Mouse (Mus musculus): ENCODE measurements around the gene Knop1. TPM values are rescaled to one million over a fixed set of nuclear protein-coding genes. Genes with fewer than 3 reads are reported as not detected.
A peak's percentile ranks its signal among the peaks of the same experiment; 100 is the strongest.

The Knop1 gene
- total and polyA plus RNA-seq, 3 experiments, result 5.3 to 14.0 (median 13.7) TPM

- TF ChIP-seq POLR2A (IDR thresholded peaks at IDR 0.05; ENCODE audit: insufficient read depth, low read depth, low read length), result no peak
- TF ChIP-seq CTCF (IDR thresholded peaks at IDR 0.05), result peak; percentile 15; the same call in 1 of the 2 replicates
- intact Hi-C loops (cut with DNase I), result no loop called here
- Histone ChIP-seq H3K27me3 (ENCODE audit: control insufficient read depth, insufficient read depth, low read length) (no peaks in the 10 kb centered on the region), H3K9ac (ENCODE audit: low read depth, low read length) (no peak overlapping the region), H3K27ac (no peak overlapping the region), H3K36me3 (ENCODE audit: control insufficient read depth, insufficient read depth, low read length) (no peaks in the 10 kb centered on the region), H3K79me2 (replicated peaks; ENCODE audit: control insufficient read depth, insufficient read depth, low read length) (no peaks in the 10 kb centered on the region), H3K4me1 (ENCODE audit: control insufficient read depth, insufficient read depth, low read length) (no peaks in the 10 kb centered on the region), H3K4me3 (no peak overlapping the region)
- DNase-seq, result no peak
- WGBS, result 91% methylated on average over 3 of the region's 3 CpGs
Observed at GRCm38 (mm10) chr7:118879466-118880029, 23.5 kb upstream of the Knop1 start.

- no peak for DNase-seq
- Histone ChIP-seq H3K27me3 (ENCODE audit: control insufficient read depth, insufficient read depth, low read length) (no peaks in the 10 kb centered on the region), H3K4me3 (no peak overlapping the region), H3K9ac (ENCODE audit: low read depth, low read length) (no peak overlapping the region), H3K36me3 (ENCODE audit: control insufficient read depth, insufficient read depth, low read length) (no peaks in the 10 kb centered on the region), H3K27ac (no peak overlapping the region), H3K4me1 (ENCODE audit: control insufficient read depth, insufficient read depth, low read length) (no peaks in the 10 kb centered on the region), H3K79me2 (replicated peaks; ENCODE audit: control insufficient read depth, insufficient read depth, low read length) (no peaks in the 10 kb centered on the region)
- intact Hi-C loops (cut with DNase I), result no loop called here
- 65% methylated on average over 2 of the region's 2 CpGs for WGBS
- TF ChIP-seq POLR2A (IDR thresholded peaks at IDR 0.05; ENCODE audit: insufficient read depth, low read depth, low read length) (no peak), CTCF (IDR thresholded peaks at IDR 0.05) (no peak), EP300 (IDR thresholded peaks at IDR 0.05; ENCODE audit: insufficient read depth, low read depth, low read length) (no peak)
Observed at GRCm38 (mm10) chr7:118865362-118865761, 9.3 kb upstream of the Knop1 start.

GRCm38 (mm10) chr7:118858640-118859039, 2.6 kb upstream of the Knop1 start:
- TF ChIP-seq CTCF (IDR thresholded peaks at IDR 0.05) (no peak), EP300 (IDR thresholded peaks at IDR 0.05; ENCODE audit: insufficient read depth, low read depth, low read length) (no peak), POLR2A (IDR thresholded peaks at IDR 0.05; ENCODE audit: insufficient read depth, low read depth, low read length) (no peak)
- Histone ChIP-seq H3K4me3 (no peak overlapping the region), H3K27ac (no peak overlapping the region), H3K79me2 (replicated peaks; ENCODE audit: control insufficient read depth, insufficient read depth, low read length) (no peaks in the 10 kb centered on the region), H3K4me1 (ENCODE audit: control insufficient read depth, insufficient read depth, low read length) (peaks cover 3% of the 10 kb centered on the region), H3K36me3 (ENCODE audit: control insufficient read depth, insufficient read depth, low read length) (peaks cover 2% of the 10 kb centered on the region; the same call in 1 of the 2 replicates), H3K27me3 (ENCODE audit: control insufficient read depth, insufficient read depth, low read length) (no peaks in the 10 kb centered on the region), H3K9ac (ENCODE audit: low read depth, low read length) (no peak overlapping the region)
- WGBS, result 86% methylated on average over 1 of the region's 1 CpGs
- no peak for DNase-seq
- intact Hi-C loops (cut with DNase I), result no loop called here

DNA sequence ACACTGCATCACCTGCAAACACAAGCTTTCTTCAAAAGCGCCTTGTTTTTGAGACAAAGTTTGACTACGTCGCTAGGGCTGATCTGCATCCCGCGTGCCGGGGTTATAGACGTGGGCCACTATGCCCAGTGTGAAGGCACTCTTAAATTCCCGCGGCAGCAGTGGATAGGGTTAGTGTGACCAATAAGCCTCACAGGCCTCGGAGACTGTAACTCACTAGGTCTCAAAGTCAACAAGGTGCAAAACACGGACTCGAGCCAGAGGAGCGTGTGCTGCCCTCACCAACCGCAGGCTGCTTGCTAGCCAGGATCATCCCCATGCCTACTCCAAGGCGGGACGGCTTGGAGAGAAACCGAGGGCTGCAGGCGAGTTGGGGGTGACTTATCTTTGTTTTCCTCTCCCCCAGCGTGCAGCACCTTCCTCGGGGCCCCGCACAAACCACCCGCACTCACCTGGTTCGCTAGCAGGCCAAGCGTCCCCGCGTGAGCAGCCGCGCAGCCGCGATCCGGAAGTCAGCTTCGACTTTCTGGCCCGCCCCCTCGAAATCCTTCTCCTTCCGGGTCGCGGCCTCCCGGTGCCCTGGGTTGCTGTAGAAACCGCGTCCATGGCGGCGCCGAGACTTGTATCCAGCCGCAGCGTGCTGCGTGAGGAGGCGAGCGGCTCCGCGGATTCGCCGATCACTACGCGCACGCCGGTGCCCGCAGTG, 730 bp downstream of the Knop1 start, which contains the start of gene Iqck:
Gene Iqck, plus strand, starts transcription at position 582 of the 706 bp plus-strand sequence.
- Histone ChIP-seq H3K36me3 (ENCODE audit: control insufficient read depth, insufficient read depth, low read length) (peaks cover 9% of the 10 kb centered on the region), H3K27ac (peak within 1 kb of the TSS; percentile 80), H3K4me1 (ENCODE audit: control insufficient read depth, insufficient read depth, low read length) (peaks cover 11% of the 10 kb centered on the region), H3K79me2 (replicated peaks; ENCODE audit: control insufficient read depth, insufficient read depth, low read length) (no peaks in the 10 kb centered on the region), H3K9ac (ENCODE audit: low read depth, low read length) (peak within 1 kb of the TSS; percentile 77), H3K4me3 (peak within 1 kb of the TSS; percentile 89), H3K27me3 (ENCODE audit: control insufficient read depth, insufficient read depth, low read length) (no peaks in the 10 kb centered on the region)
- DNase-seq, result peak; percentile 93
- WGBS, result 1% methylated on average over 57 of the region's 57 CpGs
- intact Hi-C loops (cut with DNase I), result loop anchor here (2.0 kb wide), 2 partner anchors 89 to 141 kb away; no protein-coding TSS in a partner anchor
- TF ChIP-seq CTCF (IDR thresholded peaks at IDR 0.05) (no peak), POLR2A (IDR thresholded peaks at IDR 0.05; ENCODE audit: insufficient read depth, low read depth, low read length) (peak; percentile 80), EP300 (IDR thresholded peaks at IDR 0.05; ENCODE audit: insufficient read depth, low read depth, low read length) (0 out of 2 replicates have a peak, but pooled peaks have one; percentile 32)

DNA sequence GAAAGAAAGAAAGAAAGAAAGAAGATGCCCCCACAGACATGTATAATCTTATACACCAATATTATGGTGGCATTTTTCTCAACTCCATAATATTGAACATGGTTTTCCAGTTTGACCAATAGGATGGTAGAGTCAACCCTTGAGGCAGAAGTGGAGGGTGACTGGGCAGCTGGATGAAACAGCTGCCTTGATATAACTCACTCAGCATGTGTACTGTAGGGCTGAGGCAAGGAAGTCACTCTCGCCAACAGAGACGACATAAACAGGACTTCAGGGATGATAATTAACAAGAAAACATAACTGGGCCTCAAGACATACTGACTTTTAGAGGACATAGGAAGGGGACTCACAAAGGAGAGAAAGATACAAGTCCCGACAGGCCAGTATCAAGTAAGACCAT, 1.4 kb downstream of the Knop1 start:
- Histone ChIP-seq H3K4me3 (peak overlapping the region; percentile 89), H3K4me1 (ENCODE audit: control insufficient read depth, insufficient read depth, low read length) (peaks cover 13% of the 10 kb centered on the region), H3K27me3 (ENCODE audit: control insufficient read depth, insufficient read depth, low read length) (no peaks in the 10 kb centered on the region), H3K27ac (peak overlapping the region; percentile 80), H3K9ac (ENCODE audit: low read depth, low read length) (peak overlapping the region; percentile 77; the same call in 1 of the 2 replicates), H3K79me2 (replicated peaks; ENCODE audit: control insufficient read depth, insufficient read depth, low read length) (no peaks in the 10 kb centered on the region), H3K36me3 (ENCODE audit: control insufficient read depth, insufficient read depth, low read length) (peaks cover 9% of the 10 kb centered on the region)
- 16% methylated on average over 3 of the region's 3 CpGs for WGBS
- no peak for DNase-seq
- intact Hi-C loops (cut with DNase I), result loop anchor here (2.0 kb wide), 2 partner anchors 88 to 142 kb away; no protein-coding TSS in a partner anchor
- TF ChIP-seq EP300 (IDR thresholded peaks at IDR 0.05; ENCODE audit: insufficient read depth, low read depth, low read length), result no peak
- no peak for TF ChIP-seq CTCF (IDR thresholded peaks at IDR 0.05)
- no peak for TF ChIP-seq POLR2A (IDR thresholded peaks at IDR 0.05; ENCODE audit: insufficient read depth, low read depth, low read length)

DNA sequence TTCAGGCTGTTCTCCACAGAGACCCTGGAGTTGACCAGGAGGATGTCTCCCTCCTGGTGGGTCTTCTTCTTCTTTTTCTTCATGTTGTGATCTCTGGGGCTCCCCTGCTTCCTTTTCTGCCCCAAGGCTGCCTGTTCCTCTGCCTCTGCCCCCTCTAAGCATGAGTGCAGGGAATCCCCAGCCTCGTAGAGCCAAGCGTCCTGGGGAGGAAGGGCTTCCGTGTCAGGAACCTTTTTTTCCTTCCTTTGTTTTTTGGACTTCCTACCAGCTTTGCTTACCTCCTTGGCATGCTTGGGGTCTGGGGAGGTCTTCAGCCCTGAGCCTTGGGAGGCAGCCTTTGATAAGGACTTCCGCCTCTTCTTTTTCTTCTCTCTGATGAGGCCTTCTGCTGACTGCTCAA, 3.4 kb downstream of the Knop1 start:
- peak overlapping the region; percentile 24; the same call in 1 of the 2 replicates for H3K27ac ChIP-seq
- TF ChIP-seq EP300 (IDR thresholded peaks at IDR 0.05; ENCODE audit: insufficient read depth, low read depth, low read length) (no peak), CTCF (IDR thresholded peaks at IDR 0.05) (no peak), POLR2A (IDR thresholded peaks at IDR 0.05; ENCODE audit: insufficient read depth, low read depth, low read length) (no peak)
- 47% methylated on average over 4 of the region's 4 CpGs for WGBS
- DNase-seq, result no peak
- intact Hi-C loops (cut with DNase I), result no loop called here
- H3K27me3 ChIP-seq (ENCODE audit: control insufficient read depth, insufficient read depth, low read length), result no peaks in the 10 kb centered on the region
- peaks cover 13% of the 10 kb centered on the region for H3K4me1 ChIP-seq (ENCODE audit: control insufficient read depth, insufficient read depth, low read length)
- no peak overlapping the region for H3K4me3 ChIP-seq
- H3K79me2 ChIP-seq (replicated peaks; ENCODE audit: control insufficient read depth, insufficient read depth, low read length), result no peaks in the 10 kb centered on the region
- H3K9ac ChIP-seq (ENCODE audit: low read depth, low read length), result no peak overlapping the region
- peaks cover 9% of the 10 kb centered on the region for H3K36me3 ChIP-seq (ENCODE audit: control insufficient read depth, insufficient read depth, low read length)

Data from heart, adult 2 months (tissue).